Mouse (Mus musculus): ENCODE data around the gene Myo3b. TPM values are rescaled to one million over a fixed set of nuclear protein-coding genes. Genes with fewer than 3 reads are reported as not detected.

Myo3b gene
- total RNA-seq, 2 experiments from 2014 or later: not detected

DNA sequence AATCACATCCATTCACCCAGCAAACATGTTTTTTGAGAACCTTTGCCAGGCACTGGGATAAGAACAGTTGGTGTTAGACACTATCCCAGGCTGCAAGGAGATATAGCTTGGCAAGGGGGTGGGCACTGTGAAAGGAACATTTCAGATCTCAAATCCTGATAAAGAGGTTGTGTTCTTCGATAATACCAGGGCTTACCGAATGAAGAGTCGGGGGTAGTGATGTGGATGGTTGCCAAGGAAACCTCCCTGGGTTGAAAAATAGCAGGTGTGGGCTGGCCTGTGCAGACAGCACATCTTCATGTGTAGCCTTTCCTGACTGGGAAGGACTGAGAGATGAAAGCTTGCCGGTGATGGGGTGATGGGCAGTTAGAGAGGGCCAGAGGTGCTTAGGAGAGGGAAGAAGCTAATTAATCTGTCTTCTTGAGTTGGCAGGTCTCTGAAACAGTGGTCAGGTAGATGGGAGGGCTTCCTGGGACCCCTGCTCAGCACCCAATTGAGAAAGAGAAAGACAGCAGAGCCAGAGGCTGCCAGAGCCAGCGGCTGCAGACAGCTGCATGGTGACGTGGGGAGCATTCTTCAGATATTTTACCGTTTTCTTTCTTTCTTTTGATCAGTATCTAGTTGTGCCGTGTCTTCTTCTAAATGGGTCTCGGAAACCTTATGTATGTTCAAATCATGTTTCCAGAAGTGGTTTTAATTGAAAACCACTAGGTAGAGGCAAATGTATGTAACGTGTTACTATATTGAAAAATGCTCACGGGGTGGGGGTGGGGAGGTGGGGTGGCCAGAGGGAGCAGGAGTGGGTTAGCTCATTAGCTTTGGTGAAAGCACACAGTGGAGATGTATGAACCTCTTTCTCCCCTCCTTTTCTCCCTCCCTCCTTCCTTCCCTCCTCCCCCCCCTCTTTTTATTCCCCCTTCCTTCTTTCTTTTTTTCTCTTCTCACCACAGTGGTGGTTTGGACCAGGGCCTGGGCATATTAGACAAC, 21.7 kb downstream of the Myo3b start:
- ATAC-seq (replicated peaks; ENCODE audit: low FRiP score, low TSS enrichment, poor library complexity, severe bottlenecking): no peak

DNA sequence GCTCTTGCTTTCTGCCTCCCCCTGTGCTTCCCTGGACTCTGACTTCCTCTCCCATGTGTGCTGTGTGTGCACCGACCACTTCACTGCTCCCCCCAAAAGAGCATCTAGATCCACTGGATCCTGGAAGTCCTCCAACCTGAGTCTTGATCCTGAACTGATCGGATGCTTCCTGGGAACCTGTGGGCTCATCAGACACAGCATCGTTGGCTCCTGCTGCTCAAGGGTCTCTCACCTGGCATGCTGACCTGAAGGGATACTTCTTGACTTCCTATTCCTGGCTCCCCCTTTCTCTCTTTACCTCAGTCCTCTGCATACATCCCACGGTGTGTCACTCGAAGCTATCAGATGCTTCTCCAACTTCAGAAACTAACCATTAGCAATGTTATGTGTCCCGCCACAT, 26.2 kb downstream of the Myo3b start:
- no peak for ATAC-seq (replicated peaks; ENCODE audit: low FRiP score, low TSS enrichment, poor library complexity, severe bottlenecking)

DNA sequence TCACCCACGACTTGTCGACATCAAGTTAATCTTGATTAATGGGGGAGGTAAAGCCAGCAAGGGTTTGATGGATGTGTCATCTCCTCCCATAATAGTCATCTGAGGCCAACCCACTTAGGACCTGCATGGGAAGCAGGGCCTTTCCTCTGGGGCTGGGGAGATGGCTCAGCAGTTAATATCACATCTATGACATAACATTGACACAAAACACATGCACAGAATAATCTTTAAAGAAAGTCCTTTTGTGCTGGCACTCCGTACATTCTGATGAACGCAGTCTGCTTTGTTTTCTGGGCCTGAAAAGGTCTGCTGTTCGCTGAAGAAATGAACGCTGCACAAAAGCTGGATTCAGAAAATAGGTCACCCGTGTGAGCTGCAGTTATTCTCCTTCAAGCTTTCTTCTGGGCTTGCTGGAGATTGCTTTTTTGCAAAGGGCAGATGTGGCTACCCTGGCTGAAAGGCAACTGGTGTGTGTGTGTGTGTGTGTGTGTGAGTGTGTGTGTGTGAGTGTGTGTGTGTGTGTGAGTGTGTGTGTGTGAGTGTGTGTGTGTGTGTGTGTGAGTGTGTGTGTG, 26.9 kb downstream of the Myo3b start:
- no peak for ATAC-seq (replicated peaks; ENCODE audit: low FRiP score, low TSS enrichment, poor library complexity, severe bottlenecking)

DNA sequence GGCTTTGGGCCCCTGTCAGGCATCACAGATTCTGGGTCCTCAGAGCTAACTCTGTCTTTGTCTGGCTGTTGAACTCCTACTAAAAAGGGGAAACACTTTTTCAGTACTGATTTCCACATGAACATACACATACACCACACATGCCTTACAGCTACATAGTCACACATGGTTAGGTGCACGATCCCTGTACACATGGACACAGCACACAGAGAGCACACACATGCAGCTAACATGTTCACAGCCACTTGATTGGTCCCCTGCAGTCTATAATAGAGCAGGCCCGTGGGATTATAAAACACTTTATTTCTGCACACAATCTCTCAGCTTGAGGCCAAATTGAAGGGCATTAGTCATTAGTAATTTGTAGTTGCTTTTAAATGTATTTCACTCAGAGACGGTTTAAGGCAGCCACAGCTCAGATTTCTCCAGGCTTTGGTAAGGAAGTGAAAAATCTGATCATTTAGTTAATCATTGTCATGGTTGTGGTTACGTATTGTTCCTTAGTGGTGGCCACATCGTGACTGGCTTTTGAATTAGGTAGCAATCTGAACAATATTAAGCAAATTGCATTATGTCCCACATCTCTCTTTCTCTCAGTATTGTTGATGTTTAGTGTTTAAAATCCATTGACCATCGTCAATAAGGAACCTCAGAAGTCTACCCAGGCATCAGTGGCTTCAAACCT, 27.6 kb downstream of the Myo3b start:
- ATAC-seq (replicated peaks; ENCODE audit: low FRiP score, low TSS enrichment, poor library complexity, severe bottlenecking): no peak

- no peak for ATAC-seq (replicated peaks; ENCODE audit: low FRiP score, low TSS enrichment, poor library complexity, severe bottlenecking)
Observed at GRCm38 (mm10) chr2:70069861-70070260, 30.9 kb downstream of the Myo3b start.

GRCm38 (mm10) chr2:70083444-70084020, 44.6 kb downstream of the Myo3b start:
- ATAC-seq (replicated peaks; ENCODE audit: low FRiP score, low TSS enrichment, poor library complexity, severe bottlenecking): no peak

DNA sequence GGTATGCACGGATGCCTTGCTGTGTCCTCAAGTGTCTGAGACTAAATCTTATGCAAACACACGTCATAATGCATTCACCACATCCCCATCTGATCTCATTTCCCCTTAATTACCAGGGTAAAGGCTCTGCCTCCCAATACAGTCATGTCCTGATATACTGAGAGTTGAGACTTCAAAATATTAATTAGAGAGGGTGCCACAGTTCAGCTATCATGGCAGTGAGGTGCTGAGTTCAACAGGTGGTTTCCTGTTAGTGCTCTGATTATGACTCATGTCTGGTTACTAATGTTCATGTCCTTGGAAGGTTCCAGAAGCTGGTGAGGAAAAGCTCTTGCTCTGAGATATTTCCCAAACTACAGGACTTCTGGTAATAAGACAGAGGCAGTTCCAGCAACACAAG, 52.3 kb downstream of the Myo3b start:
- ATAC-seq (replicated peaks; ENCODE audit: low FRiP score, low TSS enrichment, poor library complexity, severe bottlenecking): no peak

DNA sequence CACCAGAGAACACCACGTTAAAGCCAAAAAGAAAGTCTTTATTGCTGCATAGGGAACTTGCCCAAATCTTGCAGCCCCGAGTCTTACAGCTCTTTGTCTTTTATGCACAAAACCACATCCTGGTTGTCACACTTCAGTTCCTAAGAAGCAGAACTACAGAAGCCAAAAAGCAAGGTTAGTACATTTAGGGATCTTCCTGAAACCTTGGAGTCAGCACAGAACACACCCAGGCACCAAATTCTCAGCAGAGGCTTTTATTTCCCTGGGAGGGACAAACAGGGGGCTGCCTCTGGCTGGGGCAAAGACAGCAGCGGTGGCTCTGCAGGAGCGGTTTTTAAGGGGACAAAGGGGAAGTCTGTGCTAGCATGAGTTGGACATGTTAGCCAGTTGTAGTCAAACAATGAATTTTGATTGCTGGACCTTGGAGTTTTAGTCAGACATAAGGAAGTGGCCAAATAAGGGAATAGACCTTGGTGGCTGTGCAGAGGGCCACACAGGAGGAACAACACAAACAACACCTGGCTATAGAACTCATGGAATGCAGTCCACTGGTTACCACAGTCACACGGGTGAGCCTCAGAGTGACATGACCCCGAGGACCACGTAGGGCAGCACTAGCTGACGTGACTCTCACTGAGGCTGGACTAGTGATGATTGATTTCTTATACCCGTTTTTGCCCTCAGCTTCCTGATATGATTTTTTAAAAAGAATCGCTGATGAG, 53.0 kb downstream of the Myo3b start:
- ATAC-seq (replicated peaks; ENCODE audit: low FRiP score, low TSS enrichment, poor library complexity, severe bottlenecking): no peak

GRCm38 (mm10) chr2:70092665-70093064, 53.7 kb downstream of the Myo3b start:
- no peak for ATAC-seq (replicated peaks; ENCODE audit: low FRiP score, low TSS enrichment, poor library complexity, severe bottlenecking)

- no peak for ATAC-seq (replicated peaks; ENCODE audit: low FRiP score, low TSS enrichment, poor library complexity, severe bottlenecking)
Observed at GRCm38 (mm10) chr2:70094446-70094845, 55.5 kb downstream of the Myo3b start.

GRCm38 (mm10) chr2:70097229-70098095, 58.5 kb downstream of the Myo3b start:
- ATAC-seq (replicated peaks; ENCODE audit: low FRiP score, low TSS enrichment, poor library complexity, severe bottlenecking): no peak

- no peak for ATAC-seq (replicated peaks; ENCODE audit: low FRiP score, low TSS enrichment, poor library complexity, severe bottlenecking)
Observed at GRCm38 (mm10) chr2:70099459-70099858, 60.5 kb downstream of the Myo3b start.

- ATAC-seq (replicated peaks; ENCODE audit: low FRiP score, low TSS enrichment, poor library complexity, severe bottlenecking): no peak
Observed at GRCm38 (mm10) chr2:70105286-70106030, 66.5 kb downstream of the Myo3b start.

DNA sequence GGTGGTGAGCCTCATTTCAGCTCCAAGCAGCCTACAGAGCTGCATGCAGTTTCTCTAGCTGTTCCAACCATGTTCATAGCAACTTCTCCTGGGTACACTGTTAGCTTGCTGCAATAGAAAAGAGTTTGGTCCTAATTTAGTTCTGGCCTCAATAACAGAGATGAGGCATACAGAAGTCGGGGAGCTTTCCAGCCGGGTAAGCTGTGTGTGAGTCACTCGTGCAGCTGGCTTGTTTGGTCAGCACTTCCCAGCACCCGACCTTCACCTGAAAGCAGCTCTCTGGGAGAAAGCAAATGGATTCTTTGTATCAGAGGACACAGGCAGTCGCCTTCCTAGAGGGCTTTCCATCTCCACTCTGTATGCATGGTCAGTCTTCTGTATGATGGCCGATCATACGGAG, 70.1 kb downstream of the Myo3b start:
- no peak for ATAC-seq (replicated peaks; ENCODE audit: low FRiP score, low TSS enrichment, poor library complexity, severe bottlenecking)

DNA sequence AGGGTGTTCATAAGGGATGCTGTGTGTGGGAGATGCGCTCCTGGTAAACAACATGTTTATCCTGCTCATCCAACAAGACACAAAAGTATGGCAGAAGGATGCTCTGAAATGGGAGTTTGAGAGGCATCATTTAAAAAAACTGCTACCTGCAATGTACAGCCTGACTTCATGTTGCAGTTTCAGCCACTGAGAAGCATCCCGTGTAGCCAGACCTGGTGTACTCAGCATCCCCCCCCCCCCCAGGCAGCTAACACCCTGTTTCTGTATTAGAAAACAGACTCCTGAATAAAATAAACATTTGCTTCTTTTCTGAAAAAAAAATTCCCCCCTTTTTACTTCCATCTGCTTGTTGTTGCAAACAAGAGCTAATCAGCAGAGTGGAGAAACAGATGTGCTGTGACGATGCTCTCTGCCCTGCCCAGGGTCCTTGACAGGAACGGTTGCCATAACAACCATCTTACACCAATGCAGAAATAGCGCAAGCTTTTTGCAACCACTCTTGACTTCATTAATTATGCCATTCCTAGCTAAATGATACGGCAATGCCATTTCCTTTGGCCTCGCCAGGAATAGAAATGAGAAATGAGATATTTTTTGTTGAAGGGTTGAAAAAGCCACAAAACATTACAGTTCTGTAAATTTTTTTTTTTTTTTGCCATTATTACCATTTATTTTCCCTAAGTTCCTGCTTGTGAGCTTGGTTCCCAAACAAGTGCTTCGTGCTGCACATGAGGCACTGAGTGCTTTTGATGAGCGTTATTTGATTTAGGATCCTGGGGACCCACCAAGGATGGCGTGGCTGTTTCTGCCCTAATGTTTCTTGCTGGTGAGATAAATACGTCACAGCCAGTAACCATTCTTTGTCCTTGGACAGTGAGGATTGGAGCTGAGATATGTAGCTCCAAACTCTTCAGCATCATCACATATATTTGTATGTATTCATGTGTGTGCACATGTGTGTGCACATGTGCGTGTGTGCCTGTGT, 75.2 kb downstream of the Myo3b start:
- no peak for ATAC-seq (replicated peaks; ENCODE audit: low FRiP score, low TSS enrichment, poor library complexity, severe bottlenecking)

DNA sequence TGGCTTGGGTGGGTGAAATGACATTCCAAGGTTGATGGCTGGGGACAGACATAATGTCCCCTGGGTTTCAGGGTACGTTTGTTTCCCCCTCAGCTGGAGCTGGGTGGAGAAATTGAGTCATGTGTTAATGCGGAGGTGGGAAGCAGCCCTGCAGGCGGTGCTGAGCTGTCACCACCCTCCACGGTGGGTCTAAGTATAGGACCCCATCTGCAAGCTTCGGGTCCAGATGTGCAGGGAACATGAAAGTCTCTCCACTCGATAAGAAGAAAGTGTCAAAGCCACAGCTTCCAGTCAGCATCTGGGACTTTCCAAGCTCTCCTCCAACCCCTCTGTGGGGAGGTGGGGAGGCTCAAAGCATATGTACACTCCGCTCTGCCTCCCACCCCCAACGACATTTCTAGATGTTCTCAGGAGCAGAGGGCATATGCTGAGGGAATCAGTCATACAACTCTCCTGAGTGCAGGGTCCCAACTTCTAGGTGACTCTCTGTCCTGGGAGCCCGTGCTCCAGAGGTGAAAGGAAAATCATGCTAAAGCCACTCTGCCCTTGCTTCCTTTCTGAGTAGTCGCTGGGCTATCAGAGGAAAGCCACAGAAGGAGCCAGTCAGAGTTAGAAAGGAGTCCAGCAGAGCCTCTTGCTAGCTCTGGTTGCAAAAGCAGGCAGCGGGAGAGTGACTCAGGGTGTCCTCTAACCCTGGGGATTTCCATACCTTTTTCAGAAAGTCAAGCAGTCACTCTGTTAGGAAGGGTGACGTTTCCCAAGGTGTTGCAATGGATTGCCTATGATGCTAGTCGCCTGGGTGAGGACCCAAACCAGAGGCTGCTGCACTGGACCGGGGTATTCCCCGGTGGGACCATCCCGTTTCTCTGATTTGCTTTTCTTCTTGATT, 79.7 kb downstream of the Myo3b start:
- ATAC-seq (replicated peaks; ENCODE audit: low FRiP score, low TSS enrichment, poor library complexity, severe bottlenecking): no peak

Data from megakaryocyte-erythroid progenitor cell, adult 5-6 weeks (primary cell).